Mouse (Mus musculus) C2C12 (cell line): Measurements from ENCODE around the gene Sncb. TPM values are rescaled to one million over a fixed set of nuclear protein-coding genes. Genes with fewer than 3 reads are reported as not detected.

Source experiments
- H3K27me3 ChIP-seq: one replicate; pipeline ENCODE4 v1.6.1; 2011; ENCODE audit not compliant: control insufficient read depth, insufficient read depth, insufficient read length
- H3K36me3 ChIP-seq: one replicate; pipeline ENCODE4 v1.6.1; 2011; ENCODE audit not compliant: control insufficient read depth, insufficient read depth
- H3K4me3 ChIP-seq: one replicate; pipeline ENCODE4 v1.5.1; 2011; ENCODE audit warnings: mild to moderate bottlenecking, control low read depth; ENCODE audit not compliant: poor library complexity, insufficient read depth, severe bottlenecking
- H3K79me2 ChIP-seq: one replicate; pipeline ENCODE4 v1.6.1; 2011; ENCODE audit not compliant: control insufficient read depth, insufficient read depth
- H3K79me3 ChIP-seq: one replicate; pipeline ENCODE4 v1.6.1; 2011; ENCODE audit warnings: low read depth, control low read depth
- H3ac ChIP-seq: one replicate; pipeline ENCODE3; 2011; ENCODE audit warnings: low read depth; ENCODE audit not compliant: control insufficient read depth, insufficient read length
- CEBPB ChIP-seq: IDR thresholded peaks from one replicate; pipeline ENCODE4 v1.6.1; 2011; ENCODE audit warnings: low read depth, mild to moderate bottlenecking, control low read depth, moderate library complexity
- CTCF ChIP-seq: IDR thresholded peaks from one replicate; pipeline ENCODE4 v1.5.1; 2011; ENCODE audit not compliant: control insufficient read depth, insufficient read depth, insufficient read length
- FOSL1 ChIP-seq: IDR thresholded peaks from one replicate; pipeline ENCODE4 v1.8.0; 2011; ENCODE audit warnings: mild to moderate bottlenecking, low read length; ENCODE audit not compliant: poor library complexity, insufficient read depth, severe bottlenecking
- MAX ChIP-seq: IDR thresholded peaks from one replicate; pipeline ENCODE4 v1.6.1; 2011; ENCODE audit warnings: mild to moderate bottlenecking, control low read depth
- MYOD1 ChIP-seq: IDR thresholded peaks from one replicate; pipeline ENCODE4 v1.6.1; 2011; ENCODE audit warnings: low read depth; ENCODE audit not compliant: control insufficient read depth, insufficient read length
- MYOG ChIP-seq: IDR thresholded peaks from one replicate; pipeline ENCODE4 v1.6.1; 2011; ENCODE audit not compliant: control insufficient read depth, insufficient read length; ENCODE audit errors: extremely low read depth
- USF1 ChIP-seq: IDR thresholded peaks from one replicate; pipeline ENCODE4 v1.6.1; 2011; ENCODE audit warnings: low read depth, mild to moderate bottlenecking, control low read depth, moderate library complexity
- polyA plus RNA-seq: library from polyadenylated mRNA; unstranded; fragments of >200 nt; fragmentation: generic; extraction: Trizol; gene quantifications from one replicate; pipeline ENCODE4 v1.2.1, GENCODE M21; 2012; ENCODE audit warnings: missing spikeins

The Sncb gene
- polyA plus RNA-seq, 1 experiment, result not detected

DNA sequence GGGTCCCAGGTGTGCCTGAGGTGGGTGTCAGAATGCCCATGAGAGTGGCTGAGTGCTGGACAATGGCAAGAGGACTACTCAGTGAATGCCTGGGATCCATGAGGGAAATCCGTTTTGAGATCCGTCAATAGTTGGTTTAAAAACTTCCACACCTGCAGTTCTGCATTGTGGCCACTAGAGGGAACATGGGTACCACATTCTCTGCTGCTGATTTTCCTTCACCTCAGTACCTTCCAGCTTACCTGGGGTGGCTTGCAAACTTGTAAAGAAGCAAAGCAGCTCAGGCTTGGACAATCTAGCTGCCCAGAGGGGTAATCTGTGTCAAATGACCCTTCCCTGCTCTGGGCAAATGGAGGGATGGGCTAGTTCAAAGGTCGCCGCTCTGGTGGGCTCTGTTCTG is 31.0 kb upstream of the Sncb start:
- TF ChIP-seq MAX (no peak), CEBPB (no peak), MYOD1 (no peak), MYOG (no peak), CTCF (peak; percentile 65), FOSL1 (no peak), USF1 (no peak)
- Histone ChIP-seq H3K27me3 (peaks cover 10% of the 10 kb centered on the region), H3ac (no peak overlapping the region), H3K36me3 (no peaks in the 10 kb centered on the region), H3K79me2 (no peaks in the 10 kb centered on the region), H3K79me3 (no peaks in the 10 kb centered on the region), H3K4me3 (no peak overlapping the region)

- Histone ChIP-seq H3K79me3 (no peaks in the 10 kb centered on the region), H3K79me2 (no peaks in the 10 kb centered on the region), H3K27me3 (peaks cover 3% of the 10 kb centered on the region), H3K36me3 (no peaks in the 10 kb centered on the region), H3K4me3 (no peak overlapping the region), H3ac (no peak overlapping the region)
- TF ChIP-seq MYOD1 (no peak), MYOG (no peak), CEBPB (no peak), CTCF (no peak), MAX (no peak), USF1 (no peak), FOSL1 (no peak)
These were observed 28.4 kb upstream of the Sncb start for GRCm38 (mm10) chr13:54794843-54795242.

GRCm38 (mm10) chr13:54794002-54794577 is 27.7 kb upstream of the Sncb start:
- H3K79me3 ChIP-seq, result no peaks in the 10 kb centered on the region
- no peaks in the 10 kb centered on the region for H3K79me2 ChIP-seq
- peaks cover 3% of the 10 kb centered on the region for H3K27me3 ChIP-seq
- H3K36me3 ChIP-seq, result no peaks in the 10 kb centered on the region
- no peak overlapping the region for H3K4me3 ChIP-seq
- no peak for TF ChIP-seq MAX
- TF ChIP-seq FOSL1, result no peak
- no peak for TF ChIP-seq MYOD1
- TF ChIP-seq CTCF, result no peak
- no peak for TF ChIP-seq MYOG
- TF ChIP-seq USF1, result no peak
- no peak for TF ChIP-seq CEBPB
- no peak overlapping the region for H3ac ChIP-seq

DNA sequence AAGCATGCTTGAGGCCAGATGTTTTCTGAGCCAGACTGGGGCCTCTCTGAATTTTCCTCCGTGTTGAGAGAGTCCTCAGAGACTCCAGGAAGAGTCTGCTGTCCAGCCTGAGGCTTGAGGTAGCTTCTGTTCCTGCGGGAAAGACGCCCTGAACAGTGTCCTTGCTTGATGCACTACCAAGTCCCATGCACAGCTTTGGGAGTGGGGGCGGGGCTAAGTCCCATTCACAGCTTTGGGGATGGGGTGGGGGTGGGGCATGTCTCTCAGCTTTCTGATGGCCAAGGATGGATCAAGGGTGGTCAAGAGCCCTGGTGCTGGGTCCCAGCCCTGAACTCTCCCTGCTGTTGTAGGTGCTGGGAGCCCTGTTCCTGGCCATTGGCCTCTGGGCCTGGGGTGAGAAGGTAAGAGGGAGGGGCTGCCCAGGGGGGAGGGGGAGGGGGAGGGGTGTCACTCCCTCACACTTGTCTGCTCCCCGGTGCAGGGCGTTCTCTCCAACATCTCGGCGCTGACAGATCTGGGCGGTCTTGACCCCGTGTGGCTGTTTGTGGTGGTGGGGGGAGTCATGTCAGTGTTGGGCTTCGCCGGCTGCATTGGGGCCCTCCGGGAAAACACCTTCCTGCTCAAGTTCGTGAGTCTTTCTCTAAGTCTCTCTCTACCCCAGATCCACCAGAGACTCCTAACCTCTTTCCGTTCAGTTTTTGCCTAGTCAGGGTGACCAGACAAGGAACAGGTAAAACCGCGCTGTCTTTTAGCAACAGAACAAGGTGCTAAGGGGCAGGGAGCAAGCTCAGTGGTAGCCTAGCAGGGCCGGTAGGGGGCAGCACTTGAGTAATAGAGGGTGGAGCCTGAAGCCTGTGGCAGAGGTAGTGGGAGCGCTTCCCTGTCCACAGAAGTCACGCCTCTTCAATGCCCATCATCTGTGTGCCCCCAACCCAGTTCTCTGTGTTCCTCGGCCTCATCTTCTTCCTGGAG is 26.1 kb upstream of the Sncb start:
- Histone ChIP-seq H3K79me2 (no peaks in the 10 kb centered on the region), H3K4me3 (no peak overlapping the region), H3K27me3 (no peaks in the 10 kb centered on the region), H3ac (no peak overlapping the region), H3K36me3 (no peaks in the 10 kb centered on the region), H3K79me3 (no peaks in the 10 kb centered on the region)
- TF ChIP-seq MAX (no peak), MYOG (no peak), USF1 (no peak), CTCF (no peak), MYOD1 (no peak), FOSL1 (no peak), CEBPB (no peak)

GRCm38 (mm10) chr13:54789561-54790397 is 23.4 kb upstream of the Sncb start:
- no peak for TF ChIP-seq MAX
- TF ChIP-seq CTCF, result no peak
- no peak for TF ChIP-seq MYOG
- TF ChIP-seq USF1, result no peak
- TF ChIP-seq FOSL1, result no peak
- no peak for TF ChIP-seq CEBPB
- no peak for TF ChIP-seq MYOD1
- Histone ChIP-seq H3K36me3 (no peaks in the 10 kb centered on the region), H3K27me3 (peaks cover 7% of the 10 kb centered on the region)

More at GRCm38 (mm10) chr13:54789561-54790397, 23.4 kb upstream of the Sncb start:
- Histone ChIP-seq H3ac (peak overlapping the region; percentile 83), H3K4me3 (peak overlapping the region; percentile 51), H3K79me3 (no peaks in the 10 kb centered on the region), H3K79me2 (no peaks in the 10 kb centered on the region)
